Mouse (Mus musculus): ENCODE measurements around the gene Snai3. TPM values are rescaled to one million over a fixed set of nuclear protein-coding genes. Genes with fewer than 3 reads are reported as not detected.

The Snai3 gene
- polyA plus RNA-seq, 1 experiment from 2014 or later, result not detected

Small RNA genes within 50 kb of the gene (microRNA-seq; reads per million reads assigned to microRNA genes)
- not detected for gene Gm24366

Other genes starting within 250 kb of the Snai3 start
- 1.8 and 2.0 TPM in 2 replicates for gene Zfpm1, start 178.6 kb downstream of the Snai3 start, polyA plus RNA-seq (2014; fragmentation: Nextera tagmentation; extraction: Ambion mirVana)
- gene Trhr2, start 100.0 kb downstream of the Snai3 start, polyA plus RNA-seq (2014; fragmentation: Nextera tagmentation; extraction: Ambion mirVana), result 0.21 TPM in 1 of 2 replicates, not detected in the other
- 22.9 and 23.4 TPM in 2 replicates for gene Zc3h18, start 84.1 kb downstream of the Snai3 start, polyA plus RNA-seq (2014; fragmentation: Nextera tagmentation; extraction: Ambion mirVana)
- not detected in 2 replicates for gene Il17c, start 38.7 kb downstream of the Snai3 start, polyA plus RNA-seq (2014; fragmentation: Nextera tagmentation; extraction: Ambion mirVana)
- 35.7 and 44.3 TPM in 2 replicates for gene Cyba, start 27.8 kb downstream of the Snai3 start, polyA plus RNA-seq (2014; fragmentation: Nextera tagmentation; extraction: Ambion mirVana)
- gene Mvd, start 17.3 kb downstream of the Snai3 start, polyA plus RNA-seq (2014; fragmentation: Nextera tagmentation; extraction: Ambion mirVana), result 61.3 and 75.6 TPM in 2 replicates
- 31.6 and 32.6 TPM in 2 replicates for gene Rnf166, start 15.3 kb upstream of the Snai3 start, polyA plus RNA-seq (2014; fragmentation: Nextera tagmentation; extraction: Ambion mirVana)
- gene Ctu2, start 15.4 kb upstream of the Snai3 start, polyA plus RNA-seq (2014; fragmentation: Nextera tagmentation; extraction: Ambion mirVana), result 77.8 and 80.2 TPM in 2 replicates
- 3.1 and 3.7 TPM in 2 replicates for gene Piezo1, start 90.6 kb upstream of the Snai3 start, polyA plus RNA-seq (2014; fragmentation: Nextera tagmentation; extraction: Ambion mirVana)
- gene Cdt1, start 107.3 kb upstream of the Snai3 start, polyA plus RNA-seq (2014; fragmentation: Nextera tagmentation; extraction: Ambion mirVana), result 6.2 and 8.1 TPM in 2 replicates
- 183 and 187 TPM in 2 replicates for gene Aprt, start 116.2 kb upstream of the Snai3 start, polyA plus RNA-seq (2014; fragmentation: Nextera tagmentation; extraction: Ambion mirVana)
- gene Galns, start 150.7 kb upstream of the Snai3 start, polyA plus RNA-seq (2014; fragmentation: Nextera tagmentation; extraction: Ambion mirVana), result 5.8 and 6.0 TPM in 2 replicates
- 118 and 130 TPM in 2 replicates for gene Trappc2l, start 150.9 kb upstream of the Snai3 start, polyA plus RNA-seq (2014; fragmentation: Nextera tagmentation; extraction: Ambion mirVana)
- not detected in 2 replicates for gene Pabpn1l, start 162.0 kb upstream of the Snai3 start, polyA plus RNA-seq (2014; fragmentation: Nextera tagmentation; extraction: Ambion mirVana)
- 22.4 and 27.7 TPM in 2 replicates for gene Cbfa2t3, start 238.4 kb upstream of the Snai3 start, polyA plus RNA-seq (2014; fragmentation: Nextera tagmentation; extraction: Ambion mirVana)

All from hindbrain, embryonic 14.5 days (tissue).